Mouse (Mus musculus): ENCODE results near the gene Lhfpl2.

Gene Lhfpl2

GRCm38 (mm10) chr13:94095202-94095601 is 37.6 kb downstream of the Lhfpl2 start:
- in situ Hi-C loops (cut with MseI, MboI), result no loop called here

- in situ Hi-C loops (cut with MseI, MboI), result no loop called here
Observed at GRCm38 (mm10) chr13:94097667-94098066, 40.1 kb downstream of the Lhfpl2 start.

- in situ Hi-C loops (cut with MseI, MboI), result no loop called here
Observed at GRCm38 (mm10) chr13:94098369-94099084, 40.9 kb downstream of the Lhfpl2 start.

- in situ Hi-C loops (cut with MseI, MboI), result no loop called here
Observed at GRCm38 (mm10) chr13:94099087-94099486, 41.5 kb downstream of the Lhfpl2 start.

GRCm38 (mm10) chr13:94100361-94100760 is 42.8 kb downstream of the Lhfpl2 start:
- in situ Hi-C loops (cut with MseI, MboI), result no loop called here

- in situ Hi-C loops (cut with MseI, MboI), result no loop called here
Observed at GRCm38 (mm10) chr13:94101020-94101571, 43.5 kb downstream of the Lhfpl2 start.

GRCm38 (mm10) chr13:94104866-94105475 is 47.4 kb downstream of the Lhfpl2 start:
- in situ Hi-C loops (cut with MseI, MboI), result no loop called here

- in situ Hi-C loops (cut with MseI, MboI), result no loop called here
Observed at GRCm38 (mm10) chr13:94106431-94106830, 48.8 kb downstream of the Lhfpl2 start.

GRCm38 (mm10) chr13:94106983-94107382 is 49.4 kb downstream of the Lhfpl2 start:
- in situ Hi-C loops (cut with MseI, MboI), result no loop called here

- in situ Hi-C loops (cut with MseI, MboI), result no loop called here
Observed at GRCm38 (mm10) chr13:94110556-94110955, 53.0 kb downstream of the Lhfpl2 start.

- in situ Hi-C loops (cut with MseI, MboI), result no loop called here
Observed at GRCm38 (mm10) chr13:94115476-94115875, 57.9 kb downstream of the Lhfpl2 start.

GRCm38 (mm10) chr13:94116705-94117410 is 59.3 kb downstream of the Lhfpl2 start:
- in situ Hi-C loops (cut with MseI, MboI), result no loop called here

- in situ Hi-C loops (cut with MseI, MboI), result no loop called here
Observed at GRCm38 (mm10) chr13:94117522-94117921, 59.9 kb downstream of the Lhfpl2 start.

- in situ Hi-C loops (cut with MseI, MboI), result no loop called here
Observed at GRCm38 (mm10) chr13:94118091-94118490, 60.5 kb downstream of the Lhfpl2 start.

- in situ Hi-C loops (cut with MseI, MboI), result no loop called here
Observed at GRCm38 (mm10) chr13:94119309-94119708, 61.7 kb downstream of the Lhfpl2 start.

- in situ Hi-C loops (cut with MseI, MboI), result no loop called here
Observed at GRCm38 (mm10) chr13:94122703-94123592, 65.4 kb downstream of the Lhfpl2 start.

- in situ Hi-C loops (cut with MseI, MboI), result no loop called here
Observed at GRCm38 (mm10) chr13:94130394-94130793, 72.8 kb downstream of the Lhfpl2 start.

- in situ Hi-C loops (cut with MseI, MboI), result no loop called here
Observed at GRCm38 (mm10) chr13:94131135-94131534, 73.5 kb downstream of the Lhfpl2 start.

GRCm38 (mm10) chr13:94132187-94132995 is 74.8 kb downstream of the Lhfpl2 start:
- in situ Hi-C loops (cut with MseI, MboI), result no loop called here

- in situ Hi-C loops (cut with MseI, MboI), result no loop called here
Observed at GRCm38 (mm10) chr13:94134646-94135045, 77.0 kb downstream of the Lhfpl2 start.

GRCm38 (mm10) chr13:94135180-94135579 is 77.6 kb downstream of the Lhfpl2 start:
- in situ Hi-C loops (cut with MseI, MboI), result no loop called here
